Mouse (Mus musculus) thymus, postnatal 36 days (tissue): ENCODE results near the gene Olfr31.

ENCODE experiments used
- DNase-seq, 2 experiments: peaks; one replicate each; pipeline ENCODE4 v3.0.0; 2022; ENCODE audit warnings: mixed read lengths in 2 of 2

Olfr31 gene

DNA sequence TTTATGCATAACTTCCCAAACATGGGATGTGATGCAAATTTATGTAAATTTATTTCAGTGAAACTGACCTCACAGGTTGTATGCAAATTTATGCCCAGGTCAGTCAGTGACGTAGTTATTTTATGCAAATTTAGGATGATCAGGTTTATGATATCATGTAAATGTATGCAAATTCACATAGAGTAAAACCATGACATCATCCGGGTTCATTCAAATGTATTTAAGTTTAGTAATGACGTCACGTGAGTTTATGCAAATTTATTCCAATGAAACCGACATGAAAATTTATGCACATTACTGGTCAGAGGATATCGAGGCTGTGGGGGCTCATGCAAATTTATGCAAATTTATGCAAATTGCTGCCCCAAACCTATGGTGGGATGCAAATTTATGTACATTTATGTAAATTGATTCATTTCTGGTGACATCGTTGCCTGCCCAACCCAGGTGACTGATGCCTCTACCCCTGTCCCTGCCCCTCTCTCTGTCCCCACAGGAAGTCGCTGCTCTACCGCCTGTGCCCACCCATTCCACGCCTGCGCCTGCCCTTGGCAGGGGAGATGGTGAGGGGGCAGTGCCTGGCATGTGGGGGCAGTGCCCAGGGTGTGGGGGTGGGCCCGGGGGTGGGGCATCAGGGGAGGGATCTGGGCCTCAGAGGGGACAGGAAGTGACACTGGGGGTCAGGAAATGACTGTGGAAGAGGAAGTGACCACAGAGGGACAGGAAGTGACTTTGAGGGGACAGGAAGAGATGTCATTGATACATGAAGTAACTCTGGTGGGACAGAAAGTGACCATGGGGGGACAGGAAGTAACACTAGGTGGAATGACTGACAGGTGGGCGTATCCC is 32.1 kb downstream of the Olfr31 start:
- DNase-seq, result no peak

DNA sequence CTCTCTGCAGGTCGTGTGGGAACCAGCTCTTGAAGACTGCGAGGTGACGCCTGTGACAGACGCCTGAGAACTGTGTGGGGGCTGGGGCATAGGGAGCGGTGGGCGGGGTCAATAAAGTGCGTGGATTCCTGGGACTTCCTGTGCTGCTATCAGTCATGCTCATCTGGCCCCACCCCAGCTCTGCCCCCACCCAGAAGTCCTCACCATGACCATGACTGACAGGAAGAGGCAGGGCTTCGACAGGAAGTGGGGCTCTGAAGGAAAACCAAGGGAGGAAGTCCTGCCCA is 32.7 kb downstream of the Olfr31 start:
- peak in 1 of 2 experiments; percentile 8 for DNase-seq
